Comparison of ENCODE assay signal across 9 mouse cellular contexts in genomic region chr1:153846867-153847266, GRCm38 (mm10). TPM values are rescaled to one million over a fixed set of nuclear protein-coding genes. Genes with fewer than 3 reads are reported as not detected.
DNase-seq lines count a peak whose midpoint lies in the region; ATAC-seq and TF ChIP-seq lines count a peak whose summit lies in the region.
"Had no signal": no experiment of that assay in that cellular context is flagged by ENCODE, and none has a peak within 500 bp of the region (broad histone marks: within the 10 kb centered on the region; RNA-seq: fewer than 3 reads in every experiment).

No protein-coding gene starts in this region.

- H3K27me3 ChIP-seq in neural tube, embryonic 15.5 days (replicated peaks) = no peaks in the 10 kb centered on the region

- H3K9me3 ChIP-seq in neural tube, embryonic 15.5 days (replicated peaks) = no peaks in the 10 kb centered on the region

- no peaks in the 10 kb centered on the region for H3K4me1 ChIP-seq in lung, adult 2 months (ENCODE audit: control insufficient read depth, insufficient read depth, low read length)
- no peaks in the 10 kb centered on the region; the same call in 1 of the 2 replicates for H3K4me1 ChIP-seq in neural tube, embryonic 15.5 days

- no peak for TF ChIP-seq POLR2A in lung, adult 2 months (IDR thresholded peaks at IDR 0.05; ENCODE audit: borderline replicate concordance, extremely low read depth, low read depth, low read length)

- no peak overlapping the region for H3K9ac ChIP-seq in neural tube, embryonic 15.5 days (replicated peaks)

- 25% methylated on average over 6 of the region's 6 CpGs for WGBS in lung, adult 2 months
- 28% methylated on average over 6 of the region's 6 CpGs for WGBS in neural tube, embryonic 15.5 days

- peak; percentile 16; the same call in 1 of the 2 replicates for TF ChIP-seq CTCF in lung, adult 2 months (IDR thresholded peaks at IDR 0.05; ENCODE audit: insufficient read depth, low read length)

- no peak overlapping the region for H3K4me3 ChIP-seq in lung, adult 2 months (replicated peaks; ENCODE audit: extremely low read depth, low read depth, low read length)
- no peak overlapping the region for H3K4me3 ChIP-seq in neural tube, embryonic 15.5 days (replicated peaks)

- H3K36me3 ChIP-seq in neural tube, embryonic 15.5 days = no peaks in the 10 kb centered on the region

- H3K27ac ChIP-seq in neural tube, embryonic 15.5 days (replicated peaks) = no peak overlapping the region

- peak; percentile 81 for ATAC-seq in granulocyte monocyte progenitor cell, adult 5-6 weeks (replicated peaks; ENCODE audit: poor library complexity, severe bottlenecking)
- peak; percentile 69; the same call in 1 of the 2 replicates for ATAC-seq in neural tube, embryonic 15.5 days (ENCODE audit: low FRiP score)

- DNase-seq in cerebellum, postnatal 10 days = peak; percentile 5 to 25
- DNase-seq in cerebellum, adult 18-20 months = no peak
- no peak for DNase-seq in lung, adult 2 months
- no peak for DNase-seq in lung, adult 18-20 months
- no peak for DNase-seq in right cerebral cortex, postnatal 14 days
- no peak for DNase-seq in ovary, postnatal 36 days (ENCODE audit: low spot score)

- no peak overlapping the region for H3K4me2 ChIP-seq in neural tube, embryonic 15.5 days

RNA-seq across cellular contexts. Expression of gene Rgsl1, which starts 2.9 kb away (rescaled TPM):
- polyA plus RNA-seq in lung, adult 2 months (2012; rRNA removed) = 0.08 and 0.25 TPM in 2 replicates
- not detected in 2 replicates for total RNA-seq in granulocyte monocyte progenitor cell, adult 5-6 weeks (2014; fragmentation: Nextera tagmentation)
- not detected in 2 replicates for total RNA-seq in granulocyte monocyte progenitor cell, adult 5-6 weeks (2017)
- polyA plus RNA-seq in neural tube, embryonic 15.5 days (2015; fragmentation: Nextera tagmentation; extraction: Ambion mirVana) = 0.14 and 0.18 TPM in 2 replicates

RNA-seq across cellular contexts. Expression of gene Teddm1b, which starts 27.3 kb away (rescaled TPM):
- not detected in 2 replicates for polyA plus RNA-seq in lung, adult 2 months (2012; rRNA removed)
- not detected in 2 replicates for total RNA-seq in granulocyte monocyte progenitor cell, adult 5-6 weeks (2014; fragmentation: Nextera tagmentation)
- total RNA-seq in granulocyte monocyte progenitor cell, adult 5-6 weeks (2017) = not detected in 2 replicates
- polyA plus RNA-seq in neural tube, embryonic 15.5 days (2015; fragmentation: Nextera tagmentation; extraction: Ambion mirVana) = 0.33 and 0.44 TPM in 2 replicates

RNA-seq across cellular contexts. Expression of gene Teddm1a, which starts 44.7 kb away (rescaled TPM):
- not detected in 2 replicates for polyA plus RNA-seq in lung, adult 2 months (2012; rRNA removed)
- total RNA-seq in granulocyte monocyte progenitor cell, adult 5-6 weeks (2014; fragmentation: Nextera tagmentation) = not detected in 2 replicates
- total RNA-seq in granulocyte monocyte progenitor cell, adult 5-6 weeks (2017) = not detected in 2 replicates
- polyA plus RNA-seq in neural tube, embryonic 15.5 days (2015; fragmentation: Nextera tagmentation; extraction: Ambion mirVana) = not detected in 2 replicates
- polyA plus RNA-seq: limb, embryonic 11.5 days had no signal

RNA-seq across cellular contexts. Expression of gene Glul, which starts 52.9 kb away (rescaled TPM):
- polyA plus RNA-seq in lung, adult 2 months (2012; rRNA removed) = 190 and 219 TPM in 2 replicates
- total RNA-seq in granulocyte monocyte progenitor cell, adult 5-6 weeks (2014; fragmentation: Nextera tagmentation) = 60.4 and 67.3 TPM in 2 replicates
- total RNA-seq in granulocyte monocyte progenitor cell, adult 5-6 weeks (2017) = 50.7 and 59.0 TPM in 2 replicates
- 215 and 233 TPM in 2 replicates for polyA plus RNA-seq in neural tube, embryonic 15.5 days (2015; fragmentation: Nextera tagmentation; extraction: Ambion mirVana)

RNA-seq across cellular contexts. Expression of gene Teddm2, which starts 53.2 kb away (rescaled TPM):
- polyA plus RNA-seq in lung, adult 2 months (2012; rRNA removed) = 0.43 and 0.44 TPM in 2 replicates
- 0.11 TPM in 1 of 2 replicates, not detected in the other for total RNA-seq in granulocyte monocyte progenitor cell, adult 5-6 weeks (2014; fragmentation: Nextera tagmentation)
- total RNA-seq in granulocyte monocyte progenitor cell, adult 5-6 weeks (2017) = not detected in 2 replicates
- polyA plus RNA-seq in neural tube, embryonic 15.5 days (2015; fragmentation: Nextera tagmentation; extraction: Ambion mirVana) = 1.5 and 1.6 TPM in 2 replicates

Comparison
In these comparisons a context has a peak if more than half of its experiments do, and no peak if none do; other contexts are left out.
1. DNase-seq: peak in cerebellum, postnatal 10 days (2 of 2); none in cerebellum, adult 18-20 months (0 of 2), lung, adult 2 months (single experiment), lung, adult 18-20 months (0 of 2), right cerebral cortex, postnatal 14 days (single experiment) and ovary, postnatal 36 days (single experiment).